8 mouse cellular contexts compared by ENCODE assay signal in the genomic region with DNA sequence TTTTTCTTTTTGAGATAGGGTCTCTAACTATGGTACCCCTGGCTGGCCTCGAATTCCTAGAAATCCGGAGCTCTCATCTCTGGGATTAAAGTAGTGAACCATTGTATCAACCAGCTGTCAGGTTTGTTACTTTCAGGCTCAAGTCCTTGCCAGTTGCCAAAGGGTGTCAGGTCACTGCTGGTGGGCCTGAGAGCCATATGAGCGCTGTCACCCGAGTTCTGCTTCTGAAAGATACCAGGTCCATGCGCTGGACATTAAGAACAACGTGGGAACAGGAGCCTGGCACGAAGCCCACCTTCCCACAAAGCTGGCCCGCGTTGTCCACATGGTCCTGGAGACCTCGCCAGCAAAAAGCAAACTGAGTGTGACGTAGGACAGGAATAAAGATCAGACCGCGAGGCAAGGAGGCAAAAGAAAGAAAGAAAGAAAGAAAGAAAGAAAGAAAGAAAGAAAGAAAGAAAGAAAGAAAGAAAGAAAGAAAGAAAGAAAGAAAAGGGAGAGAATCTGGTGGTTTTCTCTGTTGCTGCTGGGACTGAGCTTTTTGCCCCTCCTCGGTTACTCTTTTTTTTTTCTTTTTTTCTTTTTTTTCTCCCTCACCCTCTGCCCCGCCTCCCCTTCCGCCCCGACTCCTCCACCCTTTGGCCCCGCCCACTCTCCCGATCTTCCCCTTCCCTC. TPM values are rescaled to one million over a fixed set of nuclear protein-coding genes. Genes with fewer than 3 reads are reported as not detected.
A peak's percentile ranks its signal among the peaks of the same experiment; 100 is the strongest.
DNase-seq lines count a peak whose midpoint lies in the region; ATAC-seq lines count a peak whose summit lies in the region.

No protein-coding gene starts in this region.

- H3K4me3 ChIP-seq in embryonic facial prominence, embryonic 14.5 days (ENCODE audit: low read depth, low read length) = peak overlapping the region; percentile 92
- peak overlapping the region; percentile 89 for H3K4me3 ChIP-seq in heart, embryonic 10.5 days
- peak overlapping the region; percentile 27 for H3K4me3 ChIP-seq in kidney, embryonic 14.5 days (ENCODE audit: low read length)
- H3K4me3 ChIP-seq in liver, embryonic 11.5 days (ENCODE audit: low read depth, low read length) = peak overlapping the region; percentile 91
- H3K4me3 ChIP-seq in neural tube, embryonic 11.5 days (ENCODE audit: low read depth, low read length) = peak overlapping the region; percentile 77

- H3K9ac ChIP-seq in embryonic facial prominence, embryonic 14.5 days (ENCODE audit: low read depth, low read length) = peak overlapping the region; percentile 61
- peak overlapping the region; percentile 29; the same call in 1 of the 2 replicates for H3K9ac ChIP-seq in kidney, embryonic 14.5 days (ENCODE audit: low read depth, low read length)
- H3K9ac ChIP-seq in liver, embryonic 11.5 days (ENCODE audit: low read depth, low read length) = peak overlapping the region; percentile 49
- H3K9ac ChIP-seq in neural tube, embryonic 11.5 days (ENCODE audit: low read length) = peak overlapping the region; percentile 28; the same call in 1 of the 2 replicates

- H3K36me3 ChIP-seq in embryonic facial prominence, embryonic 14.5 days (ENCODE audit: control insufficient read depth, insufficient read depth, low read length) = peaks cover 35% of the 10 kb centered on the region
- peaks cover 33% of the 10 kb centered on the region for H3K36me3 ChIP-seq in heart, embryonic 10.5 days
- peaks cover 33% of the 10 kb centered on the region for H3K36me3 ChIP-seq in kidney, embryonic 14.5 days (ENCODE audit: control insufficient read depth, insufficient read depth, low read length)
- peaks cover 22% of the 10 kb centered on the region for H3K36me3 ChIP-seq in liver, embryonic 11.5 days (ENCODE audit: control insufficient read depth, insufficient read depth, low read length)
- H3K36me3 ChIP-seq in neural tube, embryonic 11.5 days (ENCODE audit: control insufficient read depth, insufficient read depth, low read length) = peaks cover 6% of the 10 kb centered on the region

- no peaks in the 10 kb centered on the region for H3K27me3 ChIP-seq in embryonic facial prominence, embryonic 14.5 days (replicated peaks; ENCODE audit: control insufficient read depth, insufficient read depth, low read length)
- no peaks in the 10 kb centered on the region for H3K27me3 ChIP-seq in heart, embryonic 10.5 days (ENCODE audit: insufficient read depth, poor library complexity, severe bottlenecking)
- H3K27me3 ChIP-seq in kidney, embryonic 14.5 days (ENCODE audit: control insufficient read depth, insufficient read depth, low read length) = no peaks in the 10 kb centered on the region
- no peaks in the 10 kb centered on the region for H3K27me3 ChIP-seq in liver, embryonic 11.5 days (replicated peaks; ENCODE audit: control insufficient read depth, insufficient read depth, low read length)
- no peaks in the 10 kb centered on the region for H3K27me3 ChIP-seq in neural tube, embryonic 11.5 days (ENCODE audit: control insufficient read depth, insufficient read depth, low read length)

- H3K4me1 ChIP-seq in embryonic facial prominence, embryonic 14.5 days (ENCODE audit: control insufficient read depth, insufficient read depth, low read length) = peaks cover 24% of the 10 kb centered on the region
- peaks cover 62% of the 10 kb centered on the region for H3K4me1 ChIP-seq in heart, embryonic 10.5 days
- peaks cover 34% of the 10 kb centered on the region for H3K4me1 ChIP-seq in kidney, embryonic 14.5 days (ENCODE audit: control insufficient read depth, insufficient read depth, low read length)
- peaks cover 58% of the 10 kb centered on the region for H3K4me1 ChIP-seq in liver, embryonic 11.5 days (replicated peaks; ENCODE audit: control insufficient read depth, insufficient read depth, low read length)
- H3K4me1 ChIP-seq in neural tube, embryonic 11.5 days (ENCODE audit: control insufficient read depth, insufficient read depth, low read length) = peaks cover 16% of the 10 kb centered on the region

- ATAC-seq in embryonic facial prominence, embryonic 14.5 days (ENCODE audit: low read depth) = 0 out of 2 replicates have a peak, but pooled peaks have one; percentile 5
- ATAC-seq in kidney, embryonic 14.5 days (ENCODE audit: low FRiP score, low TSS enrichment) = peak; percentile 11; the same call in 1 of the 2 replicates
- no peak for ATAC-seq in liver, embryonic 11.5 days (replicated peaks; ENCODE audit: low FRiP score)
- ATAC-seq in neural tube, embryonic 11.5 days (ENCODE audit: insufficient read depth, low FRiP score, low TSS enrichment) = peak; percentile 14; the same call in 1 of the 2 replicates

- H3K9me3 ChIP-seq in embryonic facial prominence, embryonic 14.5 days (ENCODE audit: control insufficient read depth, low read length) = no peaks in the 10 kb centered on the region
- H3K9me3 ChIP-seq in heart, embryonic 10.5 days = no peaks in the 10 kb centered on the region
- no peaks in the 10 kb centered on the region for H3K9me3 ChIP-seq in kidney, embryonic 14.5 days (ENCODE audit: control insufficient read depth, low read length)
- H3K9me3 ChIP-seq in liver, embryonic 11.5 days (ENCODE audit: control insufficient read depth, low read length) = no peaks in the 10 kb centered on the region
- no peaks in the 10 kb centered on the region for H3K9me3 ChIP-seq in neural tube, embryonic 11.5 days (ENCODE audit: control insufficient read depth, low read length)

- 4% methylated on average over 19 of the region's 19 CpGs for WGBS in embryonic facial prominence, embryonic 14.5 days
- WGBS in heart, embryonic 10.5 days = 4% methylated on average over 19 of the region's 19 CpGs
- WGBS in kidney, embryonic 14.5 days = 2% methylated on average over 19 of the region's 19 CpGs
- 5% methylated on average over 19 of the region's 19 CpGs for WGBS in liver, embryonic 11.5 days
- WGBS in neural tube, embryonic 11.5 days = 6% methylated on average over 18 of the region's 19 CpGs

- peak; percentile 47 for DNase-seq in urinary bladder, postnatal 25 days (ENCODE audit: low spot score)
- no peak for DNase-seq in urinary bladder, adult 2 months (ENCODE audit: low spot score)
- DNase-seq in embryonic facial prominence, embryonic 14.5 days (ENCODE audit: low spot score) = peak; percentile 53
- DNase-seq in heart, embryonic 10.5 days (ENCODE audit: low spot score) = peak; percentile 85
- DNase-seq in liver, embryonic 11.5 days (ENCODE audit: low spot score) = no peak
- peak; percentile 45 for DNase-seq in neural tube, embryonic 11.5 days (ENCODE audit: low spot score)
- DNase-seq in thymus, postnatal 0 days (ENCODE audit: low spot score) = peak; percentile 9

- H3K27ac ChIP-seq in embryonic facial prominence, embryonic 14.5 days (replicated peaks; ENCODE audit: low read depth, low read length) = peak overlapping the region; percentile 88
- peak overlapping the region; percentile 95 for H3K27ac ChIP-seq in heart, embryonic 10.5 days
- H3K27ac ChIP-seq in kidney, embryonic 14.5 days (ENCODE audit: low read depth, low read length) = peak overlapping the region; percentile 67; the same call in 1 of the 2 replicates
- peak overlapping the region; percentile 69; the same call in 1 of the 2 replicates for H3K27ac ChIP-seq in liver, embryonic 11.5 days (ENCODE audit: low read depth, low read length)
- peak overlapping the region; percentile 50 for H3K27ac ChIP-seq in neural tube, embryonic 11.5 days (ENCODE audit: low read depth, low read length)

- H3K4me2 ChIP-seq in embryonic facial prominence, embryonic 14.5 days (ENCODE audit: low read depth, low read length) = peak overlapping the region; percentile 74
- peak overlapping the region; percentile 85 for H3K4me2 ChIP-seq in kidney, embryonic 14.5 days (replicated peaks; ENCODE audit: low read depth, low read length)
- peak overlapping the region; percentile 81 for H3K4me2 ChIP-seq in liver, embryonic 11.5 days
- H3K4me2 ChIP-seq in neural tube, embryonic 11.5 days (ENCODE audit: low read depth) = peak overlapping the region; percentile 91

RNA-seq across cellular contexts. Expression of a gene that starts 0.7 kb away (rescaled TPM):
- polyA plus RNA-seq in urinary bladder, adult 2 months (2012; rRNA removed) = 110 and 118 TPM in 2 replicates
- polyA plus RNA-seq in embryonic facial prominence, embryonic 14.5 days (2014; fragmentation: Nextera tagmentation; extraction: Ambion mirVana) = 89.2 and 94.5 TPM in 2 replicates
- 70.8 and 93.3 TPM in 2 replicates for polyA plus RNA-seq in heart, embryonic 10.5 days (2016; fragmentation: Nextera tagmentation; extraction: Ambion mirVana)
- polyA plus RNA-seq in kidney, embryonic 14.5 days (2014; fragmentation: Nextera tagmentation; extraction: Ambion mirVana) = 58.7 and 99.9 TPM in 2 replicates
- polyA plus RNA-seq in liver, embryonic 11.5 days (2014; fragmentation: Nextera tagmentation; extraction: Ambion mirVana) = 117 and 128 TPM in 2 replicates
- polyA plus RNA-seq in neural tube, embryonic 11.5 days (2014; fragmentation: Nextera tagmentation; extraction: Ambion mirVana) = 107 and 110 TPM in 2 replicates
- polyA plus RNA-seq in thymus, postnatal 0 days (2015; fragmentation: Nextera tagmentation; extraction: Ambion mirVana) = 85.1 and 92.5 TPM in 2 replicates

RNA-seq across cellular contexts. Expression of a gene that starts 38.4 kb away (rescaled TPM):
- polyA plus RNA-seq in urinary bladder, adult 2 months (2012; rRNA removed) = 6.1 and 7.8 TPM in 2 replicates
- 9.2 and 10.3 TPM in 2 replicates for polyA plus RNA-seq in embryonic facial prominence, embryonic 14.5 days (2014; fragmentation: Nextera tagmentation; extraction: Ambion mirVana)
- polyA plus RNA-seq in heart, embryonic 10.5 days (2016; fragmentation: Nextera tagmentation; extraction: Ambion mirVana) = 8.4 and 9.5 TPM in 2 replicates
- polyA plus RNA-seq in kidney, embryonic 14.5 days (2014; fragmentation: Nextera tagmentation; extraction: Ambion mirVana) = 7.7 and 10.3 TPM in 2 replicates
- 13.4 and 14.5 TPM in 2 replicates for polyA plus RNA-seq in liver, embryonic 11.5 days (2014; fragmentation: Nextera tagmentation; extraction: Ambion mirVana)
- polyA plus RNA-seq in neural tube, embryonic 11.5 days (2014; fragmentation: Nextera tagmentation; extraction: Ambion mirVana) = 18.3 and 18.7 TPM in 2 replicates
- 6.3 and 7.5 TPM in 2 replicates for polyA plus RNA-seq in thymus, postnatal 0 days (2015; fragmentation: Nextera tagmentation; extraction: Ambion mirVana)

Comparison
In these comparisons a context has a peak if more than half of its experiments do, and no peak if none do; other contexts are left out.
1. DNase-seq: peak in urinary bladder, postnatal 25 days (single experiment), embryonic facial prominence, embryonic 14.5 days (single experiment), heart, embryonic 10.5 days (single experiment), neural tube, embryonic 11.5 days (single experiment) and thymus, postnatal 0 days (single experiment); none in urinary bladder, adult 2 months (single experiment) and liver, embryonic 11.5 days (single experiment).
2. H3K4me3 ChIP-seq: peak in every context shown above with its lines; median percentile 92 in embryonic facial prominence, embryonic 14.5 days; 91 in liver, embryonic 11.5 days; 89 in heart, embryonic 10.5 days; 77 in neural tube, embryonic 11.5 days; 27 in kidney, embryonic 14.5 days.
3. Peak in every context shown above with its lines, with median percentiles within 50 percentile points of each other: H3K27ac ChIP-seq, H3K4me2 ChIP-seq and H3K9ac ChIP-seq.